Mouse (Mus musculus) lung, postnatal 0 days (tissue): Measurements from ENCODE around the gene Arhgap5. TPM values are rescaled to one million over a fixed set of nuclear protein-coding genes. Genes with fewer than 3 reads are reported as not detected.
"Not testable (repeated sequence)": the region's sequence is repeated elsewhere in the genome, so short reads cannot be mapped to it uniquely, and the experiment has no call there.

Source experiments
- ATAC-seq: fragments of 200-750 bp; cut with Nextera tagmentation; 2 replicates; pipeline ENCODE4 v1.8.0; 2017; ENCODE audit warnings: moderate library complexity
- DNase-seq: peaks from one replicate; pipeline ENCODE4 v3.0.0-alpha.2; 2016; ENCODE audit warnings: low spot score
- H3K27ac ChIP-seq: fragments of 300-500 bp; sonication (generic); 2 replicates; pipeline ENCODE4 v1.5.1; 2014; ENCODE audit warnings: antibody characterized with exemption, mild to moderate bottlenecking, low read length, mixed read lengths
- H3K27me3 ChIP-seq: fragments of 300-500 bp; sonication (generic); replicated peaks from 2 replicates; pipeline ENCODE4 v1.6.1; 2014; ENCODE audit warnings: low read length, mixed read lengths; ENCODE audit not compliant: insufficient read depth
- H3K36me3 ChIP-seq: fragments of 300-500 bp; sonication (generic); 2 replicates; pipeline ENCODE4 v1.6.1; 2014; ENCODE audit warnings: low read length, mixed read lengths; ENCODE audit not compliant: insufficient read depth
- H3K4me1 ChIP-seq: fragments of 300-500 bp; sonication (generic); 2 replicates; pipeline ENCODE4 v1.6.1; 2014; ENCODE audit warnings: antibody characterized with exemption, low read depth, low read length, mixed read lengths; ENCODE audit not compliant: insufficient read depth
- H3K4me2 ChIP-seq: fragments of 300-500 bp; sonication (generic); replicated peaks from 2 replicates; pipeline ENCODE4 v1.6.1; 2014; ENCODE audit warnings: low read depth, mild to moderate bottlenecking, low read length, moderate library complexity, mixed read lengths
- H3K4me3 ChIP-seq: fragments of 300-500 bp; sonication (generic); 2 replicates; pipeline ENCODE4 v1.5.1; 2014; ENCODE audit warnings: low read depth, low read length
- H3K9ac ChIP-seq: fragments of 300-500 bp; sonication (generic); replicated peaks from 2 replicates; pipeline ENCODE4 v1.6.1; 2014; ENCODE audit warnings: low read depth, mild to moderate bottlenecking
- H3K9me3 ChIP-seq: fragments of 300-500 bp; sonication (generic); 2 replicates; pipeline ENCODE4 v1.6.1; 2016; ENCODE audit warnings: low read length, mixed read lengths
- CTCF ChIP-seq: IDR thresholded peaks from 2 replicates; pipeline ENCODE4 v1.5.1; 2016; ENCODE audit warnings: antibody characterized with exemption, mild to moderate bottlenecking
- EP300 ChIP-seq: IDR thresholded peaks from 2 replicates; pipeline ENCODE4 v1.6.1; 2016; ENCODE audit warnings: antibody characterized with exemption, mild to moderate bottlenecking, control low read depth
- WGBS: fragments of 180-500 bp; shearing (Covaris S2); extraction: QIAGEN DNeasy Blood & Tissue Kit; methylation state at CpG from one replicate; pipeline ENCODE4 v1.1.7; 2014; 5-methylcytosine and 5-hydroxymethylcytosine counted together
- polyA plus RNA-seq: library from polyadenylated mRNA; unstranded; fragments of >200 nt; fragmentation: Nextera tagmentation; extraction: Ambion mirVana; gene quantifications from 2 replicates; pipeline ENCODE4 v1.2.1, GENCODE M21; 2015

The Arhgap5 gene
- polyA plus RNA-seq, 1 experiment from 2014 or later = 32.1 TPM

GRCm38 (mm10) chr12:52565654-52566053 is 61.9 kb downstream of the Arhgap5 start:
- no peak overlapping the region for H3K4me3 ChIP-seq
- H3K27me3 ChIP-seq = no peaks in the 10 kb centered on the region
- TF ChIP-seq CTCF (no peak), EP300 (no peak)
- 0 out of 2 replicates have a peak, but pooled peaks cover 3% of the 10 kb centered on the region for H3K36me3 ChIP-seq
- 93% methylated on average over 5 of the region's 5 CpGs for WGBS
- ATAC-seq (no peak), DNase-seq (no peak)
- no peaks in the 10 kb centered on the region for H3K4me1 ChIP-seq
- no peak overlapping the region for H3K4me2 ChIP-seq
- no peaks in the 10 kb centered on the region for H3K9me3 ChIP-seq
- no peak overlapping the region for H3K9ac ChIP-seq
- H3K27ac ChIP-seq = no peak overlapping the region

GRCm38 (mm10) chr12:52573371-52573770 is 69.6 kb downstream of the Arhgap5 start:
- Histone ChIP-seq H3K9me3 (no peaks in the 10 kb centered on the region), H3K4me2 (no peak overlapping the region), H3K27ac (no peak overlapping the region), H3K9ac (no peak overlapping the region), H3K4me1 (no peaks in the 10 kb centered on the region), H3K27me3 (no peaks in the 10 kb centered on the region), H3K4me3 (no peak overlapping the region), H3K36me3 (no peaks in the 10 kb centered on the region)
- no peak for DNase-seq
- TF ChIP-seq CTCF (no peak), EP300 (no peak)
- WGBS = 89% methylated on average over 2 of the region's 2 CpGs
- ATAC-seq = no peak

GRCm38 (mm10) chr12:52586466-52586865 is 82.7 kb downstream of the Arhgap5 start:
- DNase-seq, H3K4me3 ChIP-seq, ATAC-seq, H3K27ac ChIP-seq, H3K27me3 ChIP-seq, H3K9ac ChIP-seq, H3K4me1 ChIP-seq, H3K4me2 ChIP-seq, H3K36me3 ChIP-seq, H3K9me3 ChIP-seq: not testable (repeated sequence)
- WGBS = 86% methylated on average over 2 of the region's 2 CpGs

DNA sequence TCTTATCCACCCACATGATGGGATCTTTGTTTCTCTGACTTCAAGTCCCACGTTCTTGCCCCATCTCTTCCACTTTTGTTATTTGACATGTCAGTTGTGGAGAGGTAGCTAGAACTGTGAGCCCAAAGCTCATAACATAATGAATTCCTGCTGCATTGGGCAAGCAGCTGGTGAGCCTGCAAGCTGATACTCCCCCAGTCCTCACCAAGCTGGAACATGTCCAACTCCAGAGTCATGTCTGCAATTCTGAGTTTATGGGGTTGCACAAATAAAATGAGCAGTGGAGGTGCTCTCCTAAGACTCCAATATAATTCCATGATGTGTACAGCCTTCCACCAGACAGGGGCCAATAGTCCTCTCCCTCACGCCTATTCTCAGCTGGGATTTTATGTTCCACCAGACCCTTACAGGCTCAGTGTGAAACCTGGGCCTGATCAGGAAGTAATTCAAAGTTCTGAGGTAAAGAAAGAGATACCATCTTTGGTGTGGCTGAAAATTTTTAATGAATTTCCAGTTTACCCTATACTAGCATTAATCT is 83.8 kb downstream of the Arhgap5 start:
- no peaks in the 10 kb centered on the region for H3K36me3 ChIP-seq
- no peaks in the 10 kb centered on the region for H3K4me1 ChIP-seq
- H3K27ac ChIP-seq = no peak overlapping the region
- DNase-seq (no peak), ATAC-seq (no peak)
- WGBS = 68% methylated on average over 2 of the region's 2 CpGs
- TF ChIP-seq EP300 (no peak), CTCF (no peak)
- no peak overlapping the region for H3K9ac ChIP-seq
- H3K27me3 ChIP-seq = no peaks in the 10 kb centered on the region
- H3K9me3 ChIP-seq = no peaks in the 10 kb centered on the region
- H3K4me2 ChIP-seq = no peak overlapping the region
- H3K4me3 ChIP-seq = no peak overlapping the region

DNA sequence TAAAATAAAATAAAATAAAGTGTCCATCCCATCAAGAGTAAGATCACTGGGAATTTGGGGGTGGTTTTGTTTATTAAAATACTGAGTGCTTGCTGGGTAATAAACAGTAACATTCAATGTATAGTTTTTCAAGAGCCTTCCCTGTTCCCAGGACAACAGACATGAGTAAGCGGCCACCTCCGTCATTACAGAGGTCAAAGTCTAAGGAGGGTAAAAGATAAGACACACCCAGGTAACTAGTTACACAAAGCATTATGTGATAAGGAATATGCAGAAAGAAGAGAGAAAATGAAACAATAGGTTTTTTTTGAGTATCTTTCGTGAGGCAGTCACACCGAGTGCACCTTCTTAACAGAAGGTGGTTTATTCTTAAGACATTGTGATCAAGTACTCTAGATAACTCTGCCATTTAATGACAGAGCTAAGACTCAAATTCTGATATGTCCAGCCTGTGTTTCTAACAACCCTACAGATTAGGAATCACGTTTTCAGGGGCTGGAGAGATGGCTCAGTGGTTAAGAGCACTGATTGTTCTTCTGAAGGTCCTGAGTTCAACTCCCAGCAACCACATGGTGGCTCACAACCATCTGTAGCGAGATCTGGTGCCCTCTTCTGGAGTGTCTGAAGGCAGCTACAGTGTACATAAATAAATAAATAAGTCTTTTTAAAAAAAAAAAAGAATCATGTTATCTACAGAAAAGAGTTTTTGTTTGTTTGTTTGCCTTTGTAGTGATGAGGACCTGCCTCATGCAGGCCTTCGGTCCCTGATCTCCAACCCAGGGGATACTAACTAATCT is 91.8 kb downstream of the Arhgap5 start:
- no peak overlapping the region for H3K4me3 ChIP-seq
- DNase-seq = no peak
- H3K27me3 ChIP-seq = no peaks in the 10 kb centered on the region
- no peaks in the 10 kb centered on the region for H3K36me3 ChIP-seq
- ATAC-seq = no peak
- TF ChIP-seq EP300 = no peak
- no peak for TF ChIP-seq CTCF
- 81% methylated on average over 7 of the region's 7 CpGs for WGBS
- H3K9ac ChIP-seq = no peak overlapping the region
- no peak overlapping the region for H3K4me2 ChIP-seq
- no peaks in the 10 kb centered on the region for H3K9me3 ChIP-seq
- no peaks in the 10 kb centered on the region for H3K4me1 ChIP-seq
- no peak overlapping the region for H3K27ac ChIP-seq

GRCm38 (mm10) chr12:52602471-52602870 is 98.7 kb downstream of the Arhgap5 start:
- peak overlapping the region; percentile 88 for H3K4me3 ChIP-seq
- no peak; the same call in 1 of the 2 replicates for TF ChIP-seq EP300
- TF ChIP-seq CTCF = no peak
- H3K4me1 ChIP-seq = 0 out of 2 replicates have a peak, but pooled peaks cover 2% of the 10 kb centered on the region
- DNase-seq (peak; percentile 17), ATAC-seq (no peak)
- no peaks in the 10 kb centered on the region for H3K27me3 ChIP-seq
- H3K36me3 ChIP-seq = no peaks in the 10 kb centered on the region
- peak overlapping the region; percentile 95; the same call in 1 of the 2 replicates for H3K27ac ChIP-seq
- no peaks in the 10 kb centered on the region for H3K9me3 ChIP-seq
- WGBS = 16% methylated on average over 2 of the region's 2 CpGs
- no peak overlapping the region for H3K9ac ChIP-seq
- H3K4me2 ChIP-seq = peak overlapping the region; percentile 72
